Mouse (Mus musculus) forebrain, postnatal 0 days (tissue): Measurements from ENCODE around the gene Mug2. TPM values are rescaled to one million over a fixed set of nuclear protein-coding genes. Genes with fewer than 3 reads are reported as not detected.
"Not testable (repeated sequence)": the region's sequence is repeated elsewhere in the genome, so short reads cannot be mapped to it uniquely, and the experiment has no call there.

ENCODE experiments used
- ATAC-seq: fragments of 200-750 bp; cut with Nextera tagmentation; 2 replicates; pipeline ENCODE4 v1.8.0; 2017; ENCODE audit warnings: mild to moderate bottlenecking, moderate library complexity
- DNase-seq: peaks from one replicate; pipeline ENCODE4 v3.0.0-alpha.2; 2015
- H3K27ac ChIP-seq: fragments of 300-500 bp; sonication (generic); 2 replicates; pipeline ENCODE4 v1.5.1; 2014; ENCODE audit warnings: low read depth, mild to moderate bottlenecking, antibody characterized with exemption, low read length, moderate library complexity, mixed read lengths
- H3K27me3 ChIP-seq: fragments of 300-500 bp; sonication (generic); 2 replicates; pipeline ENCODE4 v1.6.1; 2014; ENCODE audit warnings: mild to moderate bottlenecking, low read length, mixed read lengths; ENCODE audit not compliant: insufficient read depth
- H3K36me3 ChIP-seq: fragments of 300-500 bp; sonication (generic); 2 replicates; pipeline ENCODE4 v1.6.1; 2014; ENCODE audit warnings: mild to moderate bottlenecking, moderate library complexity; ENCODE audit not compliant: insufficient read depth
- H3K4me1 ChIP-seq: fragments of 300-500 bp; sonication (generic); 2 replicates; pipeline ENCODE4 v1.6.1; 2014; ENCODE audit warnings: antibody characterized with exemption; ENCODE audit not compliant: insufficient read depth
- H3K4me2 ChIP-seq: fragments of 300-500 bp; sonication (generic); 2 replicates; pipeline ENCODE4 v1.6.1; 2014; ENCODE audit warnings: low read depth, mild to moderate bottlenecking, moderate library complexity
- H3K4me3 ChIP-seq: fragments of 300-500 bp; sonication (generic); 2 replicates; pipeline ENCODE4 v1.5.1; 2014; ENCODE audit warnings: low read depth, low read length, mixed read lengths
- H3K9ac ChIP-seq: fragments of 300-500 bp; sonication (generic); 2 replicates; pipeline ENCODE4 v1.6.1; 2014; ENCODE audit warnings: mild to moderate bottlenecking
- H3K9me3 ChIP-seq: fragments of 300-500 bp; sonication (generic); 2 replicates; pipeline ENCODE4 v1.6.1; 2016; ENCODE audit warnings: low read length
- CTCF ChIP-seq: sonication (generic); IDR thresholded peaks from 2 replicates; pipeline ENCODE4 v1.5.1; 2016; ENCODE audit warnings: antibody characterized with exemption, control low read depth, low read depth
- WGBS: fragments of 180-500 bp; shearing (Covaris S2); extraction: QIAGEN DNeasy Blood & Tissue Kit; methylation state at CpG from one replicate; pipeline ENCODE4 v1.1.7; 2014; 5-methylcytosine and 5-hydroxymethylcytosine counted together
- polyA plus RNA-seq: library from polyadenylated mRNA; unstranded; fragments of >200 nt; fragmentation: Nextera tagmentation; extraction: Ambion mirVana; gene quantifications from 2 replicates; pipeline ENCODE4 v1.2.1, GENCODE M21; 2015
- total RNA-seq: library from RNA; depleted of rRNA; stranded (reverse); fragments of >200 nt; gene quantifications from 2 replicates; pipeline ENCODE4 v1.2.3, GENCODE M21; 2014; rRNA removed

Mug2 gene
- not detected in 2 replicates for total RNA-seq
- not detected in 2 replicates for polyA plus RNA-seq

- not testable (repeated sequence) for H3K4me1 ChIP-seq, H3K4me3 ChIP-seq, H3K27me3 ChIP-seq, ATAC-seq, H3K36me3 ChIP-seq, H3K4me2 ChIP-seq, DNase-seq, H3K9me3 ChIP-seq, H3K9ac ChIP-seq, H3K27ac ChIP-seq
- WGBS = no CpG with 5 or more reads among the region's 3 CpGs
Measured at GRCm38 (mm10) chr6:122006461-122006860, at the start of gene Mug2. Mug2 (plus strand) TSS chr6:122006761.

DNA sequence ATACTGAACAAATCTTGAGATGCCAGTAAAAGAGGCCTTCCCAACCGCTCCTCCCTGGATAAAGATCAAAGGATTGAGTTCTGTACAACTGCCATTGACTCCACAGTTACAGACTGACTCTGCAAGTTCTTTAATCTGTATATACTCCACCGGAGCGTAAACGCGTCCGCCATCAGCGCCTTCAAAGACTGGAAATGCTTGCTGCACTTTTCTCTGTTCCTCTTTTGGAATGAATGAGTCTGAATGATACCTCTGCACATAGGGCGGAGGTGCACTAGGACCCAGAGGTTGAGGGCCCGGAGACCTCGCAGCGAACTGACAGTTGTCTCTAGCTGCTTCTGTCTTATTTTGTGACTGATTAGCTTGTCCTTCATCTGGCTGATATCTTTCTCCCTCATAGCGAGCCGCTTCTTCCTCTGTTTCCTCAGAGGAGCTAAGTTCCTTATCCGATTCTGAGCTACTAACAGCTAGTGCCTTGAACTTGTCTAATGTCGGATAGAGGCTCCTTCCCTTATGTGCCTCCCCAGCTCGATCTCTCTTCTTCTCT lies 48.7 kb upstream of the Mug2 start:
- ATAC-seq, H3K27ac ChIP-seq, H3K4me1 ChIP-seq, H3K27me3 ChIP-seq, H3K9me3 ChIP-seq, H3K4me2 ChIP-seq, H3K9ac ChIP-seq, DNase-seq, H3K36me3 ChIP-seq, H3K4me3 ChIP-seq: not testable (repeated sequence)
- 90% methylated on average over 16 of the region's 16 CpGs for WGBS

DNA sequence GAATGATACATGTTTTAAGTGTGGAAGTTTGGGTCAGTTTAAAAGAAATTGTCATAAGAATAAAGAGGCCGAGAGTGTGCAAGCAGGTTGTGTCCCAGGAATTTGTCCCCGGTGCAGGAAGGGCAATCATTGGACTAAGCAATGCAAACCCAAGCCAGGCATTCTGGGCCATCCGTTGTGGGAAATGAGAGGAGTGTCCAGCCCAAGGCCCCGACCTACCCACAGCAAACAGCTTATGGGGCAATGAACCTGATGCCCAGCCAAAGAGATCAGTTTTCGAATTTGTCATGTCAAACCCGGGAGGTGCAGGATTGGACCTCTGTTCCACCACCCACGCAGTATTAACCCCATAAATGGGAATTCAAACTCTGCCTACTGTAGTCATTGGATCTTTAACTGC lies 30.9 kb upstream of the Mug2 start:
- Histone ChIP-seq H3K27ac (no peak overlapping the region), H3K36me3 (no peaks in the 10 kb centered on the region), H3K9ac (no peak overlapping the region), H3K27me3 (no peaks in the 10 kb centered on the region), H3K4me1 (no peaks in the 10 kb centered on the region), H3K4me3 (no peak overlapping the region), H3K9me3 (0 out of 2 replicates have a peak, but pooled peaks cover 4% of the 10 kb centered on the region), H3K4me2 (no peak overlapping the region)
- ATAC-seq (no peak), DNase-seq (no peak)
- WGBS = 83% methylated on average over 7 of the region's 7 CpGs
- TF ChIP-seq CTCF = no peak

DNA sequence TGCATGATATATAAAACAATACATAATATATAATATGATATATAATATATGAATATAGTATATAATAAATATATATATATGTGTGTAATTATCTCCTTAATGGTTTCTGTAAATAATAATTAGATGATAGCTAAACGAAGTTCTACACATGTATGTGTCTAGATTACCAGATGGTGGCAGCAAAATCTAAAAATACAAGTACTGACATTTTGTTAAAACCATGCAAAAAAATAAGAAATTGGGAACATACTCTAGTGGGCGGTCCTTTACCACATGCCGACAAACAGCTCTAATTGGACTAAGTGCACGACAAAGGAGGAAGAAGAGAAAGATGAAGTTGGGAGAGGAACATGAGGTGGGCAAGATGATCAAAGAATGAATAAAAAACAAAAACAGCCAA lies 94.3 kb downstream of the Mug2 start:
- 74% methylated on average over 4 of the region's 4 CpGs for WGBS

DNA sequence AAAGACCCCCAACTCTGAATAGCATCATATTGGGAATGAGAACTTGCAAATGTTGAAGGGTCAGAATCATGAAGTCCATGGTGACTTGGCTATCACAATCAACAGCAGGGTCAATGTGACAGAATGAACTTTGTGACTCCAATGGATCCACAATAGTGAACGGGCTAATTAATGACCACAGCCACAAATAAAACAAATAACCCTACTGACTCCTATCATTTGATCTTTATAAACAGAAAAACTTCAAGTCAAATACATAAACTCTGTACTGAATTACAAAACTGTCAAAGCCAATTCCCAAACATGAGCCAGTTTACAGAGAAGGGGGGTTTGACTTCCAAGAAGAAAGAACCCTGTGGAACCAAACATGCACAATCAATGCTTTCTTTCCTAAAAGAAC lies 95.1 kb downstream of the Mug2 start:
- TF ChIP-seq CTCF = no peak
- Histone ChIP-seq H3K4me3 (no peak overlapping the region), H3K27me3 (no peaks in the 10 kb centered on the region), H3K36me3 (no peaks in the 10 kb centered on the region), H3K9me3 (no peaks in the 10 kb centered on the region), H3K4me1 (no peaks in the 10 kb centered on the region), H3K9ac (no peak overlapping the region), H3K27ac (no peak overlapping the region), H3K4me2 (no peak overlapping the region)
- 66% methylated on average over 1 of the region's 1 CpGs for WGBS
- no peak for DNase-seq
- no peak for ATAC-seq

More for the DNA sequence above, 94.3 kb downstream of the Mug2 start:
- no peak overlapping the region for H3K4me3 ChIP-seq
- DNase-seq (no peak), ATAC-seq (no peak)
- H3K27ac ChIP-seq = no peak overlapping the region
- H3K9me3 ChIP-seq = no peaks in the 10 kb centered on the region
- H3K9ac ChIP-seq = no peak overlapping the region
- no peaks in the 10 kb centered on the region for H3K36me3 ChIP-seq
- H3K27me3 ChIP-seq = no peaks in the 10 kb centered on the region
- no peak overlapping the region for H3K4me2 ChIP-seq
- H3K4me1 ChIP-seq = no peaks in the 10 kb centered on the region
- no peak for TF ChIP-seq CTCF

- no peak overlapping the region for H3K9ac ChIP-seq
- no peaks in the 10 kb centered on the region for H3K4me1 ChIP-seq
- H3K27ac ChIP-seq = no peak overlapping the region
- no peak for TF ChIP-seq CTCF
- H3K36me3 ChIP-seq = no peaks in the 10 kb centered on the region
- H3K4me3 ChIP-seq = no peak overlapping the region
- no peak for ATAC-seq
- DNase-seq = no peak
- H3K9me3 ChIP-seq = no peaks in the 10 kb centered on the region
- no peak overlapping the region for H3K4me2 ChIP-seq
- H3K27me3 ChIP-seq = no peaks in the 10 kb centered on the region
- 94% methylated on average over 24 of the region's 24 CpGs for WGBS
Measured at GRCm38 (mm10) chr6:122116963-122117362, 110.4 kb downstream of the Mug2 start.

GRCm38 (mm10) chr6:122129521-122129920 lies 123.0 kb downstream of the Mug2 start:
- Histone ChIP-seq H3K9ac (no peak overlapping the region), H3K27me3 (no peaks in the 10 kb centered on the region), H3K9me3 (no peaks in the 10 kb centered on the region), H3K4me3 (no peak overlapping the region), H3K36me3 (no peaks in the 10 kb centered on the region), H3K4me2 (no peak overlapping the region), H3K27ac (no peak overlapping the region), H3K4me1 (no peaks in the 10 kb centered on the region)
- no peak for TF ChIP-seq CTCF
- DNase-seq = no peak
- WGBS = 65% methylated on average over 2 of the region's 2 CpGs
- ATAC-seq = no peak

Other genes starting within 250 kb of the Mug2 start
- not detected in 2 replicates for gene Mug1, start 168.2 kb upstream of the Mug2 start, total RNA-seq
- gene Mug1, start 168.2 kb upstream of the Mug2 start, polyA plus RNA-seq = not detected in 2 replicates